Mouse (Mus musculus) midbrain, postnatal 0 days (tissue): Measurements from ENCODE around the gene Zcchc9. TPM values are rescaled to one million over a fixed set of nuclear protein-coding genes. Genes with fewer than 3 reads are reported as not detected.

Experiments
- ATAC-seq: fragments of 200-750 bp; cut with Nextera tagmentation; 2 replicates; pipeline ENCODE4 v1.8.0; 2017; ENCODE audit warnings: moderate number of reproducible peaks, mild to moderate bottlenecking, moderate TSS enrichment, moderate library complexity; ENCODE audit not compliant: low FRiP score
- DNase-seq: peaks from one replicate; pipeline ENCODE4 v3.0.0-alpha.2; 2015; ENCODE audit warnings: low spot score
- H3K27ac ChIP-seq: fragments of 300-500 bp; sonication (generic); 2 replicates; pipeline ENCODE4 v1.5.1; 2014; ENCODE audit warnings: low read depth, mild to moderate bottlenecking, low read length, mixed read lengths
- H3K27me3 ChIP-seq: fragments of 300-500 bp; sonication (generic); 2 replicates; pipeline ENCODE4 v1.6.1; 2014; ENCODE audit warnings: low read length, control low read depth, mixed read lengths; ENCODE audit not compliant: insufficient read depth
- H3K36me3 ChIP-seq: fragments of 300-500 bp; sonication (generic); 2 replicates; pipeline ENCODE4 v1.6.1; 2014; ENCODE audit warnings: low read length, control low read depth, mixed read lengths; ENCODE audit not compliant: insufficient read depth
- H3K4me1 ChIP-seq: fragments of 300-500 bp; sonication (generic); 2 replicates; pipeline ENCODE4 v1.6.1; 2014; ENCODE audit warnings: mild to moderate bottlenecking, control low read depth, antibody characterized with exemption, low read length, mixed read lengths; ENCODE audit not compliant: insufficient read depth
- H3K4me2 ChIP-seq: fragments of 300-500 bp; sonication (generic); 2 replicates; pipeline ENCODE4 v1.6.1; 2014; ENCODE audit warnings: low read depth, mild to moderate bottlenecking, low read length, mixed read lengths; ENCODE audit not compliant: poor library complexity, severe bottlenecking
- H3K4me3 ChIP-seq: fragments of 300-500 bp; sonication (generic); 2 replicates; pipeline ENCODE4 v1.5.1; 2014; ENCODE audit warnings: low read depth, mild to moderate bottlenecking, low read length, moderate library complexity
- H3K9ac ChIP-seq: fragments of 300-500 bp; sonication (generic); replicated peaks from 2 replicates; pipeline ENCODE4 v1.6.1; 2014; ENCODE audit warnings: mild to moderate bottlenecking, low read length, moderate library complexity, mixed read lengths; ENCODE audit not compliant: poor library complexity, severe bottlenecking
- H3K9me3 ChIP-seq: fragments of 300-500 bp; sonication (generic); 2 replicates; pipeline ENCODE4 v1.6.1; 2016; ENCODE audit warnings: low read length, control low read depth
- CTCF ChIP-seq: IDR thresholded peaks from 2 replicates; pipeline ENCODE4 v1.5.1; 2016; ENCODE audit warnings: antibody characterized with exemption, mild to moderate bottlenecking
- WGBS: fragments of 180-500 bp; shearing (Covaris S2); extraction: QIAGEN DNeasy Blood & Tissue Kit; methylation state at CpG from one replicate; pipeline ENCODE4 v1.1.7; 2014; 5-methylcytosine and 5-hydroxymethylcytosine counted together
- polyA plus RNA-seq: library from polyadenylated mRNA; unstranded; fragments of >200 nt; fragmentation: Nextera tagmentation; extraction: Ambion mirVana; gene quantifications from 2 replicates; pipeline ENCODE4 v1.2.1, GENCODE M21; 2015
- total RNA-seq: library from RNA; depleted of rRNA; stranded (reverse); fragments of >200 nt; gene quantifications from 2 replicates; pipeline ENCODE4 v1.2.3, GENCODE M21; 2014

Zcchc9 gene
- total and polyA plus RNA-seq, 2 experiments from 2014 or later = 8.9 to 13.7 TPM

DNA sequence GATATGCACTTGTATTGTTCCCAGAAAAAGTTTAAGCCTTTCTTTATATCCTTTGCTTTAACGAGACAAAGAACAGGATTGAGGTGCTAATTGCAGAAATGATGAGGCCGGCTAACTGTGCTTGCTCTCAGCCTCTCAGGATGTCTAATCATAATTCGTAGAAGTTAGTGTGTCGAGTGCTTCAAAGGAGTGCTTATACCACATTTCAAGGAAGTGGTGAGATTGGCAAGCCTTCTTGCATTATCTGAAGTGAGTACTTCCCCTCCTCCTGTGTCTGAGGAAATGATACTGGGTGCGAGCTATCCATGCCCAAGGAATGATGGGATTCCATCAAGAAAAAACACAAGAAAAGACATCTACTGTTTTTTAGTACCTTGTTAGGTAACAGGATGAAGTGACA, 7.2 kb upstream of the Zcchc9 start:
- DNase-seq = no peak
- Histone ChIP-seq H3K9ac (no peak overlapping the region), H3K9me3 (no peaks in the 10 kb centered on the region), H3K27me3 (no peaks in the 10 kb centered on the region), H3K27ac (no peak overlapping the region), H3K36me3 (no peaks in the 10 kb centered on the region), H3K4me2 (no peak overlapping the region), H3K4me3 (no peak overlapping the region), H3K4me1 (no peaks in the 10 kb centered on the region)
- 92% methylated on average over 5 of the region's 5 CpGs for WGBS
- no peak for ATAC-seq
- TF ChIP-seq CTCF = no peak

GRCm38 (mm10) chr13:91809476-91809875, 2.0 kb upstream of the Zcchc9 start:
- no peaks in the 10 kb centered on the region for H3K4me1 ChIP-seq
- H3K4me3 ChIP-seq = no peak overlapping the region
- H3K4me2 ChIP-seq = no peak overlapping the region
- no peak overlapping the region for H3K27ac ChIP-seq
- peaks cover 3% of the 10 kb centered on the region for H3K36me3 ChIP-seq
- 45% methylated on average over 2 of the region's 2 CpGs for WGBS
- no peaks in the 10 kb centered on the region for H3K9me3 ChIP-seq
- peak; percentile 78 for TF ChIP-seq CTCF
- H3K27me3 ChIP-seq = no peaks in the 10 kb centered on the region
- ATAC-seq (no peak), DNase-seq (peak; percentile 47)
- H3K9ac ChIP-seq = no peak overlapping the region

GRCm38 (mm10) chr13:91807874-91808575, 520 bp upstream of the Zcchc9 start:
- DNase-seq (peak; percentile 47), ATAC-seq (peak; percentile 44; the same call in 1 of the 2 replicates)
- Histone ChIP-seq H3K27ac (peak overlapping the region; percentile 92), H3K27me3 (no peaks in the 10 kb centered on the region), H3K4me1 (no peaks in the 10 kb centered on the region), H3K4me2 (peak overlapping the region; percentile 59), H3K36me3 (peaks cover 3% of the 10 kb centered on the region), H3K4me3 (peak overlapping the region; percentile 94), H3K9me3 (no peaks in the 10 kb centered on the region), H3K9ac (peak overlapping the region; percentile 98)
- TF ChIP-seq CTCF = no peak
- WGBS = 37% methylated on average over 20 of the region's 20 CpGs

DNA sequence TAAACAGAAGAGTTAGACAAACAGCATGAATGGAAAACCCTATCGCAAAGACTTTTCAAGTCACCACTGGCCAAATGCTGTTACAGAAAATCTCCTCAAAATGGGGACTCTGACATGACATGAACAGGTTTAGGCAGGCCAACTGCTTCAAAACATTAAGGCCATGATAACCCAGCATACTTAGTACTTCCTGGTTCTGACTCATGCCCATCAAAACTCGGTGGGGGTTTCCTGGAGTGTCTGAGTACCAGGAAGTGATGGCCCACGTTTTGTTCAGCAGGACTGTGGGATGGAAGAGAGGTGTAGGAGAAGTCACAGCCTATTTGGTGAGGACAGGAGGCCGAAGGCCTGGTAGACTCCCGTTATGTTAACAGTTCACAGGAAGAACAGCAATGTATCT, 5.8 kb downstream of the Zcchc9 start:
- DNase-seq (no peak), ATAC-seq (no peak)
- 95% methylated on average over 5 of the region's 5 CpGs for WGBS
- H3K27me3 ChIP-seq = no peaks in the 10 kb centered on the region
- no peak overlapping the region for H3K27ac ChIP-seq
- peaks cover 29% of the 10 kb centered on the region for H3K36me3 ChIP-seq
- no peak overlapping the region for H3K9ac ChIP-seq
- H3K4me3 ChIP-seq = no peak overlapping the region
- no peaks in the 10 kb centered on the region for H3K9me3 ChIP-seq
- no peak for TF ChIP-seq CTCF
- no peaks in the 10 kb centered on the region for H3K4me1 ChIP-seq
- H3K4me2 ChIP-seq = no peak overlapping the region

DNA sequence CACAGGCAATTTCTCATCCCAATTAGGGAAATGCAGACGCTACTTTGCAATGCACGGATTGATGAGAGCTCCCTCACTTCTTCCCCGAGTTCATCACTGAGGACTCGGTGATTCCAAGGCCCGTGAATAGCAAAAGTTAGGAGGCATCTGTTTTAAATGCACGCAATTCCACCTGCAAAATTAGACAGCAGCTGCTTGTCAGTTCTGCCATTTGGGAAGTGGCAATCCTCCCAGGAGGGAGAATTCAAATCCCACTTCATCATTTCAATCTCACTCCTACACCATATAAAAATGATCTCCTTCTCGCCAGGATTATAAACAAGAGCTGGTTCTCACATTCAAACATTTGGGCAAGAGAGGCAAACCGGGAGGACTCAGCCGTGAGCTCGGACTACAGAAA, 10.1 kb downstream of the Zcchc9 start:
- Histone ChIP-seq H3K27ac (no peak overlapping the region), H3K4me1 (no peaks in the 10 kb centered on the region), H3K9ac (no peak overlapping the region), H3K27me3 (no peaks in the 10 kb centered on the region), H3K9me3 (no peaks in the 10 kb centered on the region), H3K36me3 (peaks cover 41% of the 10 kb centered on the region), H3K4me2 (no peak overlapping the region), H3K4me3 (no peak overlapping the region)
- TF ChIP-seq CTCF = no peak
- ATAC-seq = no peak
- 91% methylated on average over 10 of the region's 10 CpGs for WGBS
- DNase-seq = no peak

DNA sequence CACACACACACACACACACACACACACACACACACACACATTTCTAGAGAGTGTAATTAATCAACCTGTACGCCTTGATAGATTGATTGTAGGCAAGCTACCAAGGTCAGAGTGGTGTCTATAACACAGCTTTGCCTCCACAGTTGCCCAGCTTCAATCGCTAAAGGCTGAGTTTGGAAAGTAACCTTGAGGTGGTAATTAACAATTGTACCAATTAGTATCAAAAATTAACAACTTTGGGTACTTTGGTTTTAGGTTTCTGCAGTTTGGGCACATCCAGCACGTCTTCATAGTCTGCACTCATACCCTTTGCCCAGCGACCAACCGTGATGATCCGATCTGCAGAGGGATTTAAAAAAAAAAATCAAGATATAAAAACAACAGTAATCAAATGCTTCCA, 10.6 kb downstream of the Zcchc9 start:
- H3K36me3 ChIP-seq = peaks cover 41% of the 10 kb centered on the region
- ATAC-seq (no peak), DNase-seq (no peak)
- H3K4me1 ChIP-seq = no peaks in the 10 kb centered on the region
- H3K4me2 ChIP-seq = no peak overlapping the region
- H3K9me3 ChIP-seq = no peaks in the 10 kb centered on the region
- H3K27me3 ChIP-seq = no peaks in the 10 kb centered on the region
- no peak overlapping the region for H3K9ac ChIP-seq
- no peak for TF ChIP-seq CTCF
- H3K27ac ChIP-seq = no peak overlapping the region
- no peak overlapping the region for H3K4me3 ChIP-seq
- WGBS = 95% methylated on average over 6 of the region's 6 CpGs
